Mouse (Mus musculus): ENCODE results near the gene Gm8914. TPM values are rescaled to one million over a fixed set of nuclear protein-coding genes. Genes with fewer than 3 reads are reported as not detected.
"Not testable (repeated sequence)": the region's sequence is repeated elsewhere in the genome, so short reads cannot be mapped to it uniquely, and the experiment has no call there.

Gm8914 gene
- polyA plus RNA-seq (2015; fragmentation: Nextera tagmentation; extraction: Ambion mirVana), result not detected in 2 replicates

DNA sequence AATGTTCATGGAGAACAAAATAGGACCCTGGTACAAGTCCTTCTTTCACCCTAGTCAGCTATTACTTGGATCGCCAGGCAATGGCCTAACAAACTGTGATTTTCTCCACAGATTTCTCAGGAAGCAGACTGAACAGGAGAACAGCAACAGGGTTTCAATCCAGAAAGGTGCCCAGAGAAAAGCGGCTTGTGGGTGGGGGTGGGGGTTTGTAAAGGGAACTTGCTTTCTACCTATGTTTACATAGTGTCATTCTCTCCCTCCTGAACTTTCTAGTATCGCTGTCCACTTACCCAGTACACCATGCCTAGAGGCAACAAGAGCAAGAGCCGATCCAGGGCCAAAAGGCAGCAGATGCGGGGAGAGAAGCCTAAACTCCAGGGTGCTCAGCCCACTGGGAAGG, at the start of gene Gm8914:
Gm8914 (plus strand) TSS at position 301 of the 400 bp plus-strand sequence.
- not testable (repeated sequence) for H3K27me3 ChIP-seq (replicated peaks; ENCODE audit: control insufficient read depth, insufficient read depth, low read length); ATAC-seq

More for the DNA sequence above, at the start of gene Gm8914:
- not testable (repeated sequence) for H3K9ac ChIP-seq (ENCODE audit: low read depth, low read length); H3K4me2 ChIP-seq (ENCODE audit: low read length); H3K36me3 ChIP-seq (ENCODE audit: control insufficient read depth, insufficient read depth, low read length); H3K4me3 ChIP-seq (ENCODE audit: low read length); H3K9me3 ChIP-seq (ENCODE audit: control insufficient read depth, low read length); H3K27ac ChIP-seq (ENCODE audit: low read depth, low read length); H3K4me1 ChIP-seq (ENCODE audit: control insufficient read depth, insufficient read depth, low read depth, low read length)
- WGBS, result no CpG with 5 or more reads among the region's 5 CpGs

Other genes with a start within 250 kb of the Gm8914 start
- not detected in 2 replicates for gene Mageb2, start 148.4 kb upstream of the Gm8914 start, polyA plus RNA-seq (2015; fragmentation: Nextera tagmentation; extraction: Ambion mirVana)
- gene Gm5072, start 87.6 kb upstream of the Gm8914 start, polyA plus RNA-seq (2015; fragmentation: Nextera tagmentation; extraction: Ambion mirVana), result not detected in 2 replicates
- gene 1700084M14Rik, start 95.8 kb downstream of the Gm8914 start, polyA plus RNA-seq (2015; fragmentation: Nextera tagmentation; extraction: Ambion mirVana), result not detected in 2 replicates
- gene Gm14781, start 152.1 kb downstream of the Gm8914 start, polyA plus RNA-seq (2015; fragmentation: Nextera tagmentation; extraction: Ambion mirVana), result not detected in 2 replicates